Mouse (Mus musculus): ENCODE measurements around the gene Jaml. TPM values are rescaled to one million over a fixed set of nuclear protein-coding genes. Genes with fewer than 3 reads are reported as not detected.

Jaml gene
- polyA plus RNA-seq, 1 experiment from 2014 or later: 0.30 TPM

DNA sequence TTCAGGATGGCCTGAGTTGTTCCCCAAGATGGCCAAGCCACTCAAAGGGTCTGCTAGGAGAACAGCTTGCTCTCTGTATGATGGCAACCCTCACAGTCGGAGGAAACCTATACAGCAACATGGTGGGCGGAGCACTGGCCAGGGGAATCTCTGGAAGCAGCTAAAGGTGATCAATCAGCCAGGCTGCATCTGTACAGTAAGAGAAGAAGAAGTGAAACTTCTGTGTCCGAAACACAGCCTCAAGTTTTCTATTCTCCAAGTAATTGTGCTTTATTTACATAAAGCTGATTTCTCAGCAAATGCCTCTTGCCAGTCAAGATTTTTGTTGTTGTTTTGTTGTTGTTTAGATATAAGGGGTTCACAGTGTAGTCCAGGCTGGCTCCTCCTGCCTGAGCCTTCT, 1.1 kb upstream of the Jaml start:
- Histone ChIP-seq H3K27me3 (ENCODE audit: insufficient read depth, low read length) (no peaks in the 10 kb centered on the region), H3K4me2 (no peak overlapping the region), H3K4me1 (ENCODE audit: insufficient read depth) (no peaks in the 10 kb centered on the region), H3K9me3 (ENCODE audit: low read depth, low read length) (no peaks in the 10 kb centered on the region), H3K36me3 (ENCODE audit: insufficient read depth) (no peaks in the 10 kb centered on the region), H3K4me3 (ENCODE audit: low read depth, low read length) (no peak overlapping the region), H3K9ac (no peak overlapping the region), H3K27ac (ENCODE audit: low read depth) (no peak overlapping the region)
- TF ChIP-seq CTCF (IDR thresholded peaks at IDR 0.05; ENCODE audit: low read depth): no peak
- DNase-seq: no peak
- WGBS: 56% methylated on average over 3 of the region's 3 CpGs
- ATAC-seq (ENCODE audit: insufficient read depth): no peak

DNA sequence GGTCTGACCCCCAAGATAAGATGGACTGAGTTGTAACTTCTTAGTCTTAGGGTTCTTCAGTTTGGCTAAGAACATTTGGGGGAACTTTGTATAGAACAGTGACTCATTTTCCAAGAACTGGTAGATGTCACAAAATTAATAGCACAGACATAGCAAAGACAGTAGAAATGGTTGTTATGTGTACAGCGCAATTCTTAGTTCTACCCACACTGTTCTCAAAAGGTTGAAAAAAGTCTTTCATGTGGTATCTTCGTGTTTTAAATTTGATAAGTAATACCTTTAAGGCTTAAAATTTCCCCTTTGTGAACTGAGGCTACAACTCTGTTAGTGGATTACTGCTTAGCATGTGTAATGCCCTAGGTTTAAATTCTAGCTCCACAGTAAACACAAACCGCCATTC, 4.1 kb downstream of the Jaml start:
- Histone ChIP-seq H3K4me2 (no peak overlapping the region), H3K27ac (ENCODE audit: low read depth) (no peak overlapping the region), H3K9me3 (ENCODE audit: low read depth, low read length) (no peaks in the 10 kb centered on the region), H3K4me3 (ENCODE audit: low read depth, low read length) (no peak overlapping the region), H3K27me3 (ENCODE audit: insufficient read depth, low read length) (no peaks in the 10 kb centered on the region), H3K4me1 (ENCODE audit: insufficient read depth) (no peaks in the 10 kb centered on the region), H3K36me3 (ENCODE audit: insufficient read depth) (no peaks in the 10 kb centered on the region), H3K9ac (no peak overlapping the region)
- WGBS: 82% methylated on average over 3 of the region's 3 CpGs
- ATAC-seq (ENCODE audit: insufficient read depth) (no peak), DNase-seq (no peak)
- no peak for TF ChIP-seq CTCF (IDR thresholded peaks at IDR 0.05; ENCODE audit: low read depth)

DNA sequence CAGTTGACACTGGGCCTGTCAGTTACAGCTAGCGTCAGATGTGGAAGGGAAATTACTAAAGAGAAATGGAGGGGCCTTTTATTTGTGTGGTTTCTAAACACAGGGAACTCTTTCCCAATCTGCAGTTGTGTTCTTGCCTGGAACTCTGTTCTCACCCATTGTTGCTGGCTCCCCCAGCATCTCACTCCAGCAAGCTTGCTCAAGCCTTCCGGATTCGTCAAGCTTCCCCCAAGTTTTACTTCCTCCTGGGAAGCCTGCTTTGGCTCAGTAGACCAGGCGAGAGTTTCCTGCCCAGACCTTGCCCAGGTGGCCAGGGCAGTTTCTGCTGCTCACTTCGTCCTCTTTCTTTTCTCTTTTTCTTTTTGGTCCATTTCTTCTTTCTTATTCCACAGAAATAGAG, 5.6 kb downstream of the Jaml start:
- 53% methylated on average over 5 of the region's 5 CpGs for WGBS
- Histone ChIP-seq H3K27ac (ENCODE audit: low read depth) (no peak overlapping the region), H3K4me3 (ENCODE audit: low read depth, low read length) (no peak overlapping the region), H3K9me3 (ENCODE audit: low read depth, low read length) (no peaks in the 10 kb centered on the region), H3K4me2 (no peak overlapping the region), H3K36me3 (ENCODE audit: insufficient read depth) (no peaks in the 10 kb centered on the region), H3K4me1 (ENCODE audit: insufficient read depth) (no peaks in the 10 kb centered on the region), H3K27me3 (ENCODE audit: insufficient read depth, low read length) (no peaks in the 10 kb centered on the region), H3K9ac (no peak overlapping the region)
- no peak for TF ChIP-seq CTCF (IDR thresholded peaks at IDR 0.05; ENCODE audit: low read depth)
- ATAC-seq (ENCODE audit: insufficient read depth) (no peak), DNase-seq (no peak)

DNA sequence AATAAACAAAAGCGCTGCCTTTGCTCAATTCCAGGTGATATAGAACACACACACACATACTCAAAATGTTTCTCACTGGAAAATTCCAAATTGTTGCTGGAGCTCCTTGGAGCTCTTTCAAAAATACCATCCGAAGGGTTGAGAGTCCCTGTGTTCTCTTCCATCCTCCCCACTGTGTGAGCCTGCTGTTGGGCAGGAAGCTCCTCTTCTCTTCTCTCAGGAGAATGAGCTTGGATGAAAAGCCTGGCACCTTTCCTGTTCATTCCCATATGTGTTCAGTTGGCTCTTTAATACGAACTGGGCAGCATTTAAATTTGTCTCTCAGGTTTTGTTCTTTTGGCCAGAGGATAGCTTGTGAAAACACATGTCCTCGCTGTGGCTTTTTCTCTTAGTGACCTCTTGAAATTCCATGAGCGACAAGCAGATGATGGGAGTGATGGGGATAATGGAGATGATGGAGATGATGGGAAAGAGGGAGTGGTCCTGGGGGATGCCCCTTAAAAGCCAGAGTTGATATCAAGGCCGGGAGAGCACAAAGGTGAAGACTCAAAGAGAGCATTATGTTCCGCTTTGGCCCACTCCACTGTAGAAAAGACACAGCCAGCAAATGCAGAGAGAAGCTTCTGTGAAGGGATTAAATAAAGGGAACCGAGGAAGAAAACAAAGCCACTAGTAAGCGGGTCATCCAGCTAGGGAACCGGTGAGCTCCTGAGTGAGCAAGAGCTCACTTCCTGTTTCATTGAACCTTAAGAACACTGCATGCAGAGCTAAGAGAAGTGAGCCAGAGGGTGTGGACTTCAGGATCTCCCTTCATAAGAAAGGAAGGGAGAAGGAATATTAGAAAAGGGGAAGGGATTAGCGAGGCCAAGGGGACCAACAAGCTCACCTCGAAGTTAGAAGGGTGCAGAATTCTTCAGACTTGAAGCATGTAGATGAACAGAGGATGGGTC, 7.0 kb downstream of the Jaml start:
- Histone ChIP-seq H3K4me3 (ENCODE audit: low read depth, low read length) (no peak overlapping the region), H3K27me3 (ENCODE audit: insufficient read depth, low read length) (no peaks in the 10 kb centered on the region), H3K9me3 (ENCODE audit: low read depth, low read length) (no peaks in the 10 kb centered on the region), H3K4me1 (ENCODE audit: insufficient read depth) (no peaks in the 10 kb centered on the region), H3K4me2 (no peak overlapping the region), H3K27ac (ENCODE audit: low read depth) (no peak overlapping the region), H3K9ac (no peak overlapping the region), H3K36me3 (ENCODE audit: insufficient read depth) (no peaks in the 10 kb centered on the region)
- DNase-seq (no peak), ATAC-seq (ENCODE audit: insufficient read depth) (no peak)
- 72% methylated on average over 12 of the region's 12 CpGs for WGBS
- no peak for TF ChIP-seq CTCF (IDR thresholded peaks at IDR 0.05; ENCODE audit: low read depth)

DNA sequence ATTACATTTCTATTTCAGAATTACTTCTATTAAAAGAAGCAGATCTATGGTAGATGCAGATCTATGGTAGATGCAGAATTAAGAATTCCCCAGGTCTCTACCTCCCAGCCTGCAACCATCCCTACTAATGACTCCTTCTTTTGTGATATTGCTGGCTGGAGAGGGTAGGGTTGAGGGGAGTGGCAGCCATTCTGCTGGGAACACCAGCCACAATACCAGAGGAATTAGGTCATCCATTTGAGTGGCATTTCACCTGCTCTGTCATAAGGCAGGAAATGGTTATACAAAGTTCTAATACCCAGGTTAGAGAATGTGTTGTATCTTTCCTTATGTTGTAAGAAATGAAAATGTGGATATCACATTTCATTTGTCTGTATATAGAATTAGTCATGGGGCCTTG, 9.1 kb downstream of the Jaml start:
- ATAC-seq (ENCODE audit: insufficient read depth) (no peak), DNase-seq (no peak)
- Histone ChIP-seq H3K9ac (no peak overlapping the region), H3K9me3 (ENCODE audit: low read depth, low read length) (no peaks in the 10 kb centered on the region), H3K27ac (ENCODE audit: low read depth) (no peak overlapping the region), H3K4me3 (ENCODE audit: low read depth, low read length) (no peak overlapping the region), H3K27me3 (ENCODE audit: insufficient read depth, low read length) (no peaks in the 10 kb centered on the region), H3K4me2 (no peak overlapping the region), H3K4me1 (ENCODE audit: insufficient read depth) (no peaks in the 10 kb centered on the region), H3K36me3 (ENCODE audit: insufficient read depth) (no peaks in the 10 kb centered on the region)
- no peak for TF ChIP-seq CTCF (IDR thresholded peaks at IDR 0.05; ENCODE audit: low read depth)

DNA sequence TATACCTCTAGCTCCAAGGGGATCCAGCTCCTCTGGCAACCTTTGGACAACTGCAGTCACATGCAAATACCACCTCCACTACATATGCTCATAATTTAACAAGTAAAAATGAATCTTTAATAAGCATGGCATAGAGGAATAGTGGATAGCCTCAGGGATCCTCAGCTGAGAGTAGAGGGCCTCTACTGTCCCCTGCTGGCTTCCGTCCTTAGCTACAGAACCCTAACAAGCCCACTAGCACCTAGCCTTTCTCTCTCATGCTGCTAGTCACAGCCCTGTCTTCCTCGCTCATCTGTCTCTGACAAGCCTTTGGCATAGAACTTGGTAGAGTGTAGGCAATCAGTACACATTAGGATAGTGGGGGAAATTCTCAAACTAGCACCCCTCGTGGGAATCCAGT, 11.8 kb downstream of the Jaml start:
- no peak overlapping the region for H3K4me2 ChIP-seq
- H3K27ac ChIP-seq (ENCODE audit: low read depth): no peak overlapping the region
- ATAC-seq (ENCODE audit: insufficient read depth) (no peak), DNase-seq (no peak)
- no peak overlapping the region for H3K4me3 ChIP-seq (ENCODE audit: low read depth, low read length)
- no peak overlapping the region for H3K9ac ChIP-seq
- H3K36me3 ChIP-seq (ENCODE audit: insufficient read depth): no peaks in the 10 kb centered on the region
- TF ChIP-seq CTCF (IDR thresholded peaks at IDR 0.05; ENCODE audit: low read depth): 0 out of 2 replicates have a peak, but pooled peaks have one; percentile 18
- H3K9me3 ChIP-seq (ENCODE audit: low read depth, low read length): no peaks in the 10 kb centered on the region
- 61% methylated on average over 3 of the region's 3 CpGs for WGBS
- H3K4me1 ChIP-seq (ENCODE audit: insufficient read depth): no peaks in the 10 kb centered on the region
- H3K27me3 ChIP-seq (ENCODE audit: insufficient read depth, low read length): no peaks in the 10 kb centered on the region

DNA sequence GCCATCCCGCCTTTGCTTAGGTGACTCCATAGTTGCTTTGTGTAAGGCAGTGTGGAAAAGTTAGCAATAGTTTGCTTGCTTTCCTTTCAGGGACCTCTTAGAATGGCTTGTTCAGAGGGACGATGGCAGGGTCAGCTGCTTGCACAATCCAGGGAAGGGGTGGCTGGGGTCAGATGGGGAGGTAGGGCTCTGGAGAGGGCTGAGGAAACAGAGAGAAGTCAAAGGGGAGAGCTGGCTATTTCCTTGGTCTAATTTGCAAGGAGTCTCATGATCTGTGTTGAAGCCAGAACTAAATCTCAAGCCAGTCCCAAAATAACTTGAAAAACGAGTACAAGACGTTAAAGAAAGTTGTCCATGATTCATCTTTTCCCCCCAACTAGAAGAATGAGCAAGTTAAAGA, 13.7 kb downstream of the Jaml start:
- no peaks in the 10 kb centered on the region for H3K9me3 ChIP-seq (ENCODE audit: low read depth, low read length)
- WGBS: 51% methylated on average over 4 of the region's 4 CpGs
- DNase-seq (no peak), ATAC-seq (ENCODE audit: insufficient read depth) (no peak)
- no peak overlapping the region for H3K9ac ChIP-seq
- no peak for TF ChIP-seq CTCF (IDR thresholded peaks at IDR 0.05; ENCODE audit: low read depth)
- no peaks in the 10 kb centered on the region for H3K4me1 ChIP-seq (ENCODE audit: insufficient read depth)
- H3K36me3 ChIP-seq (ENCODE audit: insufficient read depth): no peaks in the 10 kb centered on the region
- no peak overlapping the region for H3K4me2 ChIP-seq
- no peak overlapping the region for H3K4me3 ChIP-seq (ENCODE audit: low read depth, low read length)
- H3K27ac ChIP-seq (ENCODE audit: low read depth): no peak overlapping the region
- H3K27me3 ChIP-seq (ENCODE audit: insufficient read depth, low read length): no peaks in the 10 kb centered on the region

Measured in lung, embryonic 14.5 days (tissue).